Mouse (Mus musculus) left cerebral cortex, postnatal 10 days (tissue): ENCODE measurements around the gene Ehd3. TPM values are rescaled to one million over a fixed set of nuclear protein-coding genes. Genes with fewer than 3 reads are reported as not detected.
"Not testable (repeated sequence)": the region's sequence is repeated elsewhere in the genome, so short reads cannot be mapped to it uniquely, and the experiment has no call there.

ENCODE experiments used
- DNase-seq, 2 experiments: peaks; one replicate each; pipeline ENCODE4 v3.0.0; 2021 to 2022; ENCODE audit warnings: low spot score in 2 of 2, mixed read lengths in 1 of 2; ENCODE audit errors: extremely low spot score in 1 of 2
- intact Hi-C: fragments of 180-260 bp; cut with DNase I; formaldehyde crosslinking; loops from one replicate; pipeline ENCODE4 v1.15.1; 2025
- total RNA-seq, 2 experiments: library from RNA; stranded (reverse); gene quantifications; 2 replicates each; pipeline ENCODE4 v1.2.3; 2021

Gene Ehd3
- total RNA-seq, 2 experiments from 2014 or later: 68.0 to 73.2 TPM

DNA sequence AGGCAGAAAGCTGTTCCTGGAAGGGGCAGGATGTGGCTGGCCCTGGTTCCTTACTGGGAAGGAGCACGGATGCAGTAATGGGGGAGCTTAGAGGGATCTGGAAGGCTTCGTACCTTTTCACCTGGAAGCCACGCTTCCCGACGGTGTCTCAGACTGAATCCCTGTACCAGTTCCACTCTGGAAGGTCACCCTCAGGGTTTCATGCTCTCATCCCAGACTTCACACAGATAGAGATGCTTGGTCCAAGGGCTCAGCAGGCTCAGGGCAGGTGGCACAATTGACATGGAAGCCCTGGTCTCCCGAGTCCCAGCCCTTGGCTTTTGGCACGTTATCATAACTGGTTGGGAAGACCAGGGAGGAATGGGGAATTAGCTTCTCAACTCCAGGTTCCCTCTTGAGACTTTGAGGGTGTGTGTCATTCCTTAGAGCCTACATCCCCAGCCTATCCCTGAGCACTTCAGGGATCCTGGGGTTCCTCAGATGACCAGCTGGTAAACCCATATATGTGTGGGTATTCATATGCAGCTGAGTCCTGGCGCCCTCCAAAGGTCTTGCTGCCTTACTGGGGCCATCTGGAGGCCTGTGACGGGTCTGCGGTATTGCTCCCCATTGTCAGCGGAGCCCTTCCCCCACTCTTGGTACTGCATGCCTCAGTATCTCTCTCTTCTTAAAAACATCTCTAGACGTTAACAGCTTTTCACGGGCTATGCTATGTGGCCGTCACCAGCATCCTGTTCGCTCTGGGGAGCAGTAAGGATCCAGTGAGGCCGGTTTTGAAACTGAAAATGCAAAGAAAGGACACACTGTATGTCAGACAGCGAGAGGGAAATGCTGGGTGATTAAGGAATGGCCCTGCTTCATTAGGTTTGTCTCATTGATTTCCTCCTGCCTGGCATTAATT lies 19.4 kb downstream of the Ehd3 start:
- no peak for DNase-seq
- intact Hi-C loops: no loop called here

DNA sequence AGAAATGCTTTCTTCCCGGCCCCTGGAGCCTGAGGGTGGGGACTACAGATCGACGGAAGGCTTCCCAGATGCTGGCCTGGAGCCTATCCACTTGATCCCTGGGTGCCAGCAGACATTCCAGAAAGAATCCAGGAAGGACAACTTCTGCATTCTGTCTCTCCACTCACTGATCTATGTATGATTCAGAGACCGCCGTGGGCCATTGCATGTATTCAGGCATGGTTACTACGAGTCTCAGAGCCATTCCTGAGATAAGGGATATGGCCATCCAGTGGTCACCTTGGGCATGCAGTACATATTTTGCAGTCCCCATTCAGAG lies 20.0 kb downstream of the Ehd3 start:
- intact Hi-C loops: no loop called here
- no peak for DNase-seq

DNA sequence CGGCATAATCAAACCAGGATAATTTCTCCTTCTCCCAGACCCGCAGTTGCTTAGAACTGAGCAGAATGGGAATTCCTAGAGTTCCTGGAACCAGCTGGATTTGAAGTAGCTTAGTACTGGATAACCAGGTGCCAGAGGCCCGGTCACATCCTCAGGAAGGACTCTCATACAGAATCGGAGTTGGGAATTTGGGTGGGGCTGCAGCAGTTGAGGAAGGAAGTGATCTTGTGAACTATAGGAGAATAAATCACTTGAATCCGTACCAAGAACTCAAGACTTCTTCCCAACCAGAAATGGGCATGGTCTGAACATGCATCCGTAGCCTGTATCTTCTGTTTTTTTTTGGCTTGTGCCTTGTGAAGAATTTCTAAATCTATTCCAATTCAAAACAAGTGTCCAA lies 22.2 kb downstream of the Ehd3 start:
- no peak for DNase-seq
- intact Hi-C loops: no loop called here

DNA sequence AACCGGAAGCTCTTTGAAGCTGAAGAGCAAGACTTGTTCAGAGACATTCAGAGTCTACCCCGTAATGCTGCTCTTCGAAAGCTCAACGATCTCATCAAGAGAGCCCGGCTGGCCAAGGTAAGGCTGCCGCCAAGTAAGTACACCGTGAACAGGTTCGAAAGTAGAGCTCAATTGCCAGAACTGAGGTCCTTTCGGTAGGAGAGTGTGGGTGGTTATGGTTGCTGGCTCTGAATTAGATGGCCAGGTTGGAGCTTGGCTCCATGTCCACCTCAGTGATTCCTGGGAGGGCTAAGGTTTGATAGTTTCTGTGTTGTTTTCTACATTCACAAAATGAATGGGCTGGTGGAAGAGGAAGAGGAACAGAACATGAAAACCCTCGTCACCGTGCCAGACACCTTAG lies 23.5 kb downstream of the Ehd3 start:
- no peak for DNase-seq
- intact Hi-C loops: no loop called here

DNA sequence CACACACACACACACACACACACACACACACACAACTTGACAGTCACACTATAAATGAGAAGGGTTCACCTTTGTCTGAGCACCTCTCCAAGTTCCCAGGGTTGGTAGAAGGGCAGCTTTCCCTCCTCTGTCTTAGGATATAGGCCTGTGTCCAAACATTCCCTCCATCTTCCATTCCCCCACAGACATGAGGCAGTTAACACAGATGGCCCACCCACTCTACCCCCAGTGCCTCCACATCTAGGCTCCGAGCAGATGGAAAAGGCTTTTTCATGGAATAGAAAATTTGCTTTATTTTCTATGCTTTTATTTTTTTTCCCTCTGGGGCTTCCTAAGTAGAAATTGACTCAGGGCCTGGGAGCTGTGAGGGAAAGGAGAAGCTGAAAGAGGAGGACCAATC lies 26.6 kb downstream of the Ehd3 start:
- DNase-seq: no peak
- intact Hi-C loops: no loop called here

DNA sequence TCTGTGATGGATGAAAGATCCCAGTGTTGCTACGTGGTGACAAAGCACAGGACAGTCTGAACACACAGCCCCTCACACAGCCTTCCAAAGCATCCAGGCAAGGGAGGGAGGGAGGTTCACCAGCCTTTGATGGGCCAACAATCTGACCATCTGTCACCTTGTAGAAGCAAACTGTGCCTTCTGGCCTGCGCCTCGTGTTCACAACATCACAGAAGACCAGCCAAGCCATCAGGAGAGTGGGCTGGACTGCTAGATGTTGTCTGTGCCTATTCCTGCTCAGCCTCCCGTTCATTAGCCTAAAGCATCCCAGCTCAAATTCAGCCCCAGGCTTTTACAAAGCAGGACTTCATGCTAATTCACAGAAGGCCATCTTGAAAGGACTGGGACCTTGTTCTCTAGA lies 27.5 kb downstream of the Ehd3 start:
- DNase-seq: no peak
- intact Hi-C loops: no loop called here

DNA sequence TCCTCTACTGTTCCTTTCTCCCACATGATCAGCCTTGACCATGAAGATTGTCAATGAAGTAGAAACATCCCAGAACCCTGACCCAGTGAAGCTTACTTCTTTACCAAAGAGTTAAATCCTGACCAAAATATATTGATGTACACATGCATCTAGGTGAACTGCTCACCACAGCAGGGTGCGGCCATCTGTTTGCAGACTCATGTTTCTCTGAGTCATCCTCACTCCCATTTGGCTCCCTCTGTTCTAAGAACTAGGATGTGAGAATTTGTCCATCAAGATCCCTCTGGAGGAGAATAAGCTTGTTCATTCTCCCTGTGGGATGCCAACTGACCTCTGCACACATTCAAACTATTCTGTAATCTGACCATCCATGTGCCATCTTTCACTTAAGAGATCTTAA lies 29.0 kb downstream of the Ehd3 start:
- DNase-seq: no peak
- intact Hi-C loops: no loop called here

DNA sequence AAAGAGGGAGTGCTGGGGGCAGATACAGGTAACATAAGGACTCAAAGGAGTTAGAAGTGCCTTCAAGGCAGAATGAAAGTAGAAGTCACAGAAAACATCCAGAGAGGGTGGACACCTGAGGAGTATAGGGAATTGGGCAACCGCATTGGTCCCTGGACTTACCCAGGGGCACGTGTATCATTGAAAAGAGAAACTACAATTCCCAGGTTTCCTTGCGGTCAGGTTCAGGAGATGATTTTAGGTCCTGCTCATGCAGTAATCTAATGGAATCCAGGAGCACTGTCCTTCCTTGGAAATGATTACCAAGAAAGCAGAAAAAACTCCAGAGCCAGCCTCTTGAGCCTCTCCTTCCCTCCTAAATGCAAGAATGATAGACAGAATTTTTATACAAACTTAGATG lies 29.5 kb downstream of the Ehd3 start:
- intact Hi-C loops: no loop called here
- no peak for DNase-seq

DNA sequence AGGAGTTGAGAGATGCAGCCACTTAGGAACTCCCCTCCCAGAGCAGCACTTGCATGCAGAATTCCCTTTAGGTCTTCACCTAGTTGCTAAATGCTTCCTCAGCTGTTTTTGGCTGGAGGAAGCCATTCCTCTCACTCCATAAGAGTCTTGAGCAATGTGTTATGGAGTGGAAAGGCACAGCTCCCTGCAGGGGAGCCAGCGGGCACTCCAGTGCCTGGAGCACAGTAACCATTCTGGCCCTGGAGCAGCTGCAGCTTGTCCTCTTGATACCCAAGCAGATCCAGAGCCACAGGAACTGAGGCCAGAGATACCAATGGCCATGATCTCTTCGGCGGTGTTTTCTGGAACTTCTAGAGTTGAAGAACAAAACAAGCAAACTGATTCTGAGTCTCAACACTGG lies 32.7 kb downstream of the Ehd3 start:
- no peak for DNase-seq
- intact Hi-C loops: no loop called here

DNA sequence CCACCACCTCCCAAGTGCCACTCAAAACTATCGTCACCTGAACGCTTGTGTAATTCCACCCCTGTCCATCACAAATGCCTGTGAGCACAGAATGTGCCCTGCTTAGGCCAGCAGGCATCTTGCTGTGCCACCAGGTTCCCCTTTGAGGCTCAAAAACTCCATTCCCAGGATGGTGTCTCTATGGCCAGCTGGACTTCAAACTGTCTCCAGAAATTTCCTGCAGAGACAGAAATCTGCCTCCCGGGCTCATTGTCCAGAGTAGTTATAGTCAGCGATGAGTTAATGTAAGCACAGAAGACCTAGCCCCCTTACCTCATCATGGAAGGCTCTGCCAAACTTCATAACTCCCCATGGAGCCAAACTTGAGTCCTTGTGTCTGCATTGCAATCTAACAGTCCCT lies 33.3 kb downstream of the Ehd3 start:
- intact Hi-C loops: no loop called here
- no peak for DNase-seq

DNA sequence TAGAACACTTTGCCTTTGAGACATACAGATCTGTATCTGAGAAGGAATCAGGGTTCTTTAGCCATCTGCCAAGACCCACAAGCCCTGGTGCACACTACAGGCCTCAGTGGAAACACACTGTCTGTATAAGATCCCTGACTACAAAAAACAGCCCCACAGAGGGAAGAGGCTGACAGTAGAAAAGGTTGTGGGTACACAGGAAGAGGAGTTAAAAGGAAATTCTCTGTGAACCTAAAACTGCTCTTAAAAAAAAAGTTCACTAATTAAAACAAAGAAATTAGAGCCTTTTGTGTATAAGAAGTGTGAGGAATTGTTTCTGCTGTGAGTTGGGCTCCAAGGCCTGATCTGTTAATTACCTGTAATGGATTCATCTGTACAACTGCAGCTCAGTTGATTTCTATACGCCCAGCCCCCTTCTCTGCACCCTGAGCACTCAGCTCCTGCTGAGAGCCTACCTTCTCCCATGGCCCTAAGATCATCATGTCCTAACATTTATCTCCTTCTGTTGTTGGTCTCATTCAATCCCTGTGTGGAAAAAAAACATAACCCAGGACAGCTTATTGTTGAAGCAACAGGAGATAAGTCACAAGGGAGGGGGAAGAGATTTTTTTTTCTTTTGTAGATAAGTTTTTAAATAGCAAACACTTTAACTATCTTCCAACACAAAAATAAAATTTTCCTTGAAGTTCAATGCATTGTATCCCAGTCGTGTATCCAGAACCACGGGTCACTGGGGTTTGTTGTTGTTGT lies 35.3 kb downstream of the Ehd3 start:
- no peak for DNase-seq
- intact Hi-C loops: no loop called here

DNA sequence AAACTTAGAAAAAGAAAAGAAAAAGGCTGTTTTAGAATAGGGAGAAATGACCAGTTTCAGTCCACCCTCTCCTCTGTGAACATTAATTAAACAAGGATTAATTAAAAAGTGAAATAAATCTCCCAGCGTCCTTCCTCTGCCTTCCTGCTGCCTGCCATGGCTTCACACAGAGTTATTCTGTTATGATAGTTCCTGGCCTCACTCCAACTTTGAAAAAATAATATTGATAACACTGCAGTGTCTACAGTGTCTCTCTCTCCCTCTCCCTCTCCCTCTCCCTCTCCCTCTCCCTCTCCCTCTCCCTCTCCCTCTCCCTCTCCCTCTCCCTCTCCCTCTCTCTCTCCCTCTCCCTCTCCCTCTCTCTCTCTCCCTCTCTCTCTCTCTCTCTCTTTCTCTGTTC lies 35.9 kb downstream of the Ehd3 start:
- intact Hi-C loops, DNase-seq: not testable (repeated sequence)

DNA sequence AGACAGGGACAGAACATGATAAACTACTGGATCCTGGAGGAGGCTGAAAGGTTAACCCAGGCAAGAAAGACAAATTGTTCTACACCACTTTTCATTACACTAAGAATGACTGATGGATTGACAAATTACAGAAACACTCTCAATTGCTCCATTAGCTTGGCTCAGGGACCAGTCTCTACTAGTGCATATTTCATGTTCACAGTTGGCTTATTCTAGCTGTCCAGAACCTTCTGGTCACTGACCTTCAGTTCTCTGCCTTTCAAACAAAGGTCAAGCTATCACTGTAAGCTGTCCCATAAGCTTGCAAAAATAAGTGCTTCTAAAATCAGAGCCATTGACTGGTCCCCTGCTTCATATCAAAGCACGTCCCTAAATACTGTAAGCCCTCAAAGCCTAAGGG lies 39.0 kb downstream of the Ehd3 start:
- DNase-seq: no peak
- intact Hi-C loops: no loop called here

DNA sequence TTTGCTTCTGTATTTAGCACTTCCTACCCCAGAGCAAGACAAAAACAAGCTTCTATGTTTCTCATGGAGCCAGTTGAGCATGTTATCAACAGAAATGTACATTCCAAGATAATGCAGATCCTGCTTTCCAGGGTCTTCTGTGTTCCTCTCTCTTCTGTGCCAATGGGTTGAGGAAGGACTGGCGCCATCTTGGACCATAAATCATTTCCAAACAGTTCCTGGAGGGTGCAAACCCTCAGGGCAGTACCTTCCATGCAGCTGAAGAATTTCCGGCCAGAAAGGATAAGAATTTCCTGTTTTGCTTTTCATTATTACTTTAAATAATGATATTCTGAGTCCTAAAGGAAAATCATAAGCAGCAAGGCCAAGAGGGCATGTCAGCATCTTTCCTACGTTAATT lies 41.7 kb downstream of the Ehd3 start:
- DNase-seq: no peak
- intact Hi-C loops: no loop called here

DNA sequence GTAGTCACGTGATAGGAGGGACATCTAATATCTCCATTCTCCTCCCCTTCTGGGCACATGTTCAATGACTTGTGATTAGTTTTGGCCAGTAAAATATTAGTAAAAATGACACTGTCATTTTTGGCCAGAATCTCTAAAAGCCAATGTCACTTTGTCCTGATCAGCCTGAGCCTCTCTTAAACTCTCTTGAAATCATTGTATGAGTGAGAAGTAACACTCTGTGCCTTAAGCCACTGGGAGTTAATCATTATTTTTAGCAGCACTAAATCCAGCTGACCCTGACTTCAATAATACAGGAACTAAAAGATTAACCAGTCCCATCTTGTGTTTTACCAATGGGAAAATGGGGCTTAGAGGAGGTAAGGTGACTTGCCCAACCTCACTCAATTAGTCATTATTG lies 43.5 kb downstream of the Ehd3 start:
- DNase-seq: no peak
- intact Hi-C loops: no loop called here

DNA sequence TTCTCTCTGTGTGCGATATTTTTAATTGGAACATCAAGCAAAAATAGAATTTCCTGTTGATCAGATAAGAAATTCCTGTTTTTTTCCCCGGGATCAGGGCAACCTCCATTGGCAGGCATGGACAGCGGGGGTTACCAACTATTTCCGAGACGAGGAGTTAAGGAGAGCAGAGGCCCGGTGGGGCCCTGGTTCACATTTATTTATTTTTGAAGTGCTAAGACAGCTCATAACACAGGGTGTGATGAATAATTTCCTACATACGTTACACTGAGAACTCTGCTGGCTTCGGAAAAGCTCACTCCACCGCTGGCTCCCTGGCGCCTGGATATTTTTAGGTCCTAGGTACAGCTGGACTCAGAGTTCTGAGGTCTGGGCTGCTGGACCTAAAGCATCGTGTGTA lies 49.1 kb downstream of the Ehd3 start:
- intact Hi-C loops: no loop called here
- DNase-seq: no peak

DNA sequence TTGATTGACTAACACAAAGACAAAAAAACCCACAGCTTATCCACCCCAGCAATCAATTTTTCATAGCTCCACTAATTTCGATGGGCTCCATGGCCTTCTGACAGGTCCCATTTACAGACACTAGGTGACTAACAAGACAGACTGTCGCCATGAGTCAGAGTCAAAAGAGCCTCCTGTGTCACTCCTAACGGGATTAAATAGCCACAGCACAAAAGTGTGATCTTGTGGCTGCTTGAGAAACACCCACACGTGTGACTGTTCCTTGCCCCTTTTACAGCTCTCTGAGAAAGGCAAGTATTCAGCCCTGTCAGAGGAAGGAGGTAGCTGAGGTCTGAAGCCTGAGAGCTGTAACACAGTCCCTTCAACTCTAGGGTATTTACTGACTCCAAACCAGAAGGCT lies 49.8 kb downstream of the Ehd3 start:
- DNase-seq: no peak

DNA sequence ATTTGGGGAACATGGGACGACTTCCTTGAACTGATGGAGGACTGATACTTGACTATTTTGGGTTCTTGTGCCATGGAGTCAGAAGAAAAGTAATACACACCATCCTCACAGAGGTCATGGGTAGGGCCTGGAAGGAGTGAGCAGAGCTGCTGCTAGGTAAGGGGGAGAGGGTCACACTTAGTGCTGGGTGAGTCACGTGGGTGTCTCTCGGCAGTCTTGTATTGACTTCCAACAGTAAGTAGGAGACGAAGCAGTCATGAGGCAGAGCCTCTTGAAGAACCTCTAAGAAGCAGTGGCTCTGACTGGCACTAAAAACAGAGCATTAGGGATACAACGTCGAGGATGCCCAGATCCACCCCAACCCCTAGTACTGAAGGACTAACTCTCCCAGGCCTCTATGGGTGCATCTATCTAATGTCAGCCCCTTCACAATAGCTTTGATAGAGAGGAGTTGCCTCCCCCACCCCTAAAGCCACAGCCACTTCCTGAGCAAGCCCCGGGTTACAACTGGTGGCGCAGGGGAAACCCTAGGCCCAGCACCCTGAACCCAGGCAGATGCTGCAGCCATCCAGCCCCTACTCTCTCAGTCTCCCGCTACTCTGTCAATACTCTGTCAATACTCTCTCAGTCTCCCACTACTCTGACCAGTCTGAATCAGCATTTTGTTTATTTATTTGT lies 65.2 kb downstream of the Ehd3 start:
- intact Hi-C loops: no loop called here
- no peak for DNase-seq

More for the DNA sequence above, 49.8 kb downstream of the Ehd3 start:
- intact Hi-C loops: no loop called here

DNA sequence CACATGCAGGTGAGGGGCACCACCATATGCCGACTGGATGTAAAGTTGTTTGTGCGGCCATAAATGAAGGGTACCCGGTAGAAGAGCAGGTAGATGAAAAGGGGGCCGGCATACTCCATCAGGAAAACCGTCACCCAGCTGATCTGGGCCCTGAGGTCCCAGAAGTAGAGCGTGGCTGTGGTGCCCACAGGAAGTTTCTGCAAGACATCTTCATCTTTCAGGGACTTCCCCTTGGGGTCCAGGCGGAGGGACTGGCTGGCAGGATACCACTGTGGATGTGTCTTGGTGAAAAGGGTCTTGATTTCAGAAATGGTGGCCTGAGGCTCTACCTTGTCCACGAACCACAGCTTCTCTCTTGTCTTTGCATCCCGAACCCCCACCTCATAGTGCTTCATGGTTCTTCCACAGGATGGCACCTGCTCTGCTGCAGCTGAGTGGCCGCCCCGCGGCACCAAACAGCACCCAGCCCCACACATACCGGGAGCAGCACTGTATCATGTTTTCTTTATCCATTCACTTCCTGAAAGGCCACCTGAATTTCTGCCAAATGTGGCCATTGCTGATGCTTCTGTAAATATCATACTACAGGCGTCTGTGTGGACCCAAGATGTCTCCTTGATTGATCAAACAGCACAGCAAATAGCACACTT lies 67.1 kb downstream of the Ehd3 start:
- no peak for DNase-seq
- intact Hi-C loops: loop anchor here (10.0 kb wide), 1 partner anchor 986 kb away; no protein-coding TSS in a partner anchor
